ENCODE assay signal across 9 mouse cellular contexts in the genomic region with DNA sequence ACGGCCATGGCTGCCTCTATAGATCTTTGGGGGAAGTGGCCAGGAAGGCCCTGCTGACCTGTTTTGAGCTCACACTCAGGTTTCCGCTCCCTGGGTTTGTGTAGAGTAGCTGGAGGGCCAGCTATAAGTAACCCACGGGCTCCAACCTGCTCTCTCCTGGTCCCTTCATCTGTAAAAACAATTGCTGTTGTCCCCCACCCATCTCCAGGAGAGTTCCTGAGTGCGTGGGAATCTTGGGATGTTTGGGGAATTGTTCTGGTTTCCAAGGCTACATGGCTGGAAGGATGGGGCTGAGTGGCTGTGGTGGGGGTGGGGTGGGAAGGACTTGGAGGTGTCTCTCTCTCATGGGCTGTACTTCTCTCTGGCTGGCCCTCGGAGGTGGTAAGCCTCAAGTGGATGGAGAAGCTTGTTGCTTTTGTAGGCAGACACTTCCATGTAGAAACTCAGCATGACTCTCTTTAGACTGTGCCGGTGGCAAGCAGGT.
DNase-seq lines count a peak whose midpoint lies in the region; ATAC-seq lines count a peak whose summit lies in the region.
"Had no signal": no experiment of that assay in that cellular context is flagged by ENCODE, and none has a peak within 500 bp of the region (broad histone marks: within the 10 kb centered on the region; RNA-seq: fewer than 3 reads in every experiment).

No protein-coding gene starts in this region.

- 28% methylated on average over 6 of the region's 6 CpGs for WGBS in heart, embryonic 15.5 days
- WGBS in liver, embryonic 16.5 days (ENCODE audit: insufficient replicate concordance): 25% methylated on average over 6 of the region's 6 CpGs

- H3K4me1 ChIP-seq in heart, embryonic 15.5 days (replicated peaks): peaks cover 19% of the 10 kb centered on the region
- H3K4me1 ChIP-seq in liver, embryonic 16.5 days (ENCODE audit: control insufficient read depth, low read depth, low read length): peaks cover 38% of the 10 kb centered on the region

- no peak overlapping the region for H3K4me2 ChIP-seq in heart, embryonic 15.5 days
- H3K4me2 ChIP-seq in liver, embryonic 16.5 days (ENCODE audit: low read depth, low read length): peak overlapping the region; percentile 58

- no peaks in the 10 kb centered on the region for H3K9me3 ChIP-seq in heart, embryonic 15.5 days (replicated peaks)
- H3K9me3 ChIP-seq in liver, embryonic 16.5 days (replicated peaks; ENCODE audit: control insufficient read depth, low read length): no peaks in the 10 kb centered on the region

- H3K4me3 ChIP-seq in heart, embryonic 15.5 days: no peak overlapping the region
- peak overlapping the region; percentile 34 for H3K4me3 ChIP-seq in liver, embryonic 16.5 days (ENCODE audit: low read depth, low read length)

- peak overlapping the region; percentile 18; the same call in 1 of the 2 replicates for H3K27ac ChIP-seq in heart, embryonic 15.5 days
- peak overlapping the region; percentile 96 for H3K27ac ChIP-seq in liver, embryonic 16.5 days (ENCODE audit: low read length)

- peak; percentile 44 for ATAC-seq in heart, embryonic 15.5 days (replicated peaks; ENCODE audit: insufficient number of reproducible peaks, insufficient read depth, low FRiP score, low read depth)
- peak; percentile 60 for ATAC-seq in liver, embryonic 16.5 days (ENCODE audit: low read depth)

- H3K36me3 ChIP-seq in heart, embryonic 15.5 days: no peaks in the 10 kb centered on the region
- no peaks in the 10 kb centered on the region for H3K36me3 ChIP-seq in liver, embryonic 16.5 days (ENCODE audit: control insufficient read depth, insufficient read depth)

- intact Hi-C loops in left cerebral cortex, postnatal 4 days (cut with DNase I): no loop called here

- DNase-seq in R1 (ENCODE audit: low read depth, low spot score): peak; percentile 21
- peak; percentile 53 for DNase-seq in embryo, embryonic 11 days
- DNase-seq in left cerebral cortex, postnatal 4 days: no peak
- no peak for DNase-seq in adrenal gland, postnatal 10 days
- no peak for DNase-seq in urinary bladder, postnatal 10 days (ENCODE audit: low spot score)
- no peak for DNase-seq in lung, postnatal 14 days
- DNase-seq: cerebellum, postnatal 25 days had no signal

- H3K27me3 ChIP-seq in heart, embryonic 15.5 days: 0 out of 2 replicates have a peak, but pooled peaks cover 4% of the 10 kb centered on the region
- no peaks in the 10 kb centered on the region; the same call in 1 of the 2 replicates for H3K27me3 ChIP-seq in liver, embryonic 16.5 days (ENCODE audit: control insufficient read depth, insufficient read depth, low read depth, low read length)

- no peak overlapping the region for H3K9ac ChIP-seq in heart, embryonic 15.5 days
- H3K9ac ChIP-seq in liver, embryonic 16.5 days (ENCODE audit: low read depth, low read length): peak overlapping the region; percentile 50

Comparison
In these comparisons a context has a peak if more than half of its experiments do, and no peak if none do; other contexts are left out.
1. DNase-seq: peak in R1 (single experiment) and embryo, embryonic 11 days (single experiment); none in left cerebral cortex, postnatal 4 days (single experiment), adrenal gland, postnatal 10 days (single experiment), urinary bladder, postnatal 10 days (single experiment) and lung, postnatal 14 days (single experiment).